Mouse (Mus musculus): ENCODE measurements around the gene Mfap3l. TPM values are rescaled to one million over a fixed set of nuclear protein-coding genes. Genes with fewer than 3 reads are reported as not detected.

Mfap3l gene
- polyA plus RNA-seq, 1 experiment from 2014 or later: 0.99 TPM

- H3K9ac ChIP-seq (ENCODE audit: low read depth, low read length): no peak overlapping the region
- 92% methylated on average over 8 of the region's 8 CpGs for WGBS
- no peak overlapping the region for H3K27ac ChIP-seq (ENCODE audit: low read depth, low read length)
- TF ChIP-seq CTCF (IDR thresholded peaks at IDR 0.05; ENCODE audit: low read depth): no peak
- no peaks in the 10 kb centered on the region for H3K4me1 ChIP-seq (replicated peaks; ENCODE audit: control insufficient read depth, insufficient read depth, low read length)
- no peak for ATAC-seq
- H3K4me3 ChIP-seq (ENCODE audit: low read depth, low read length): no peak overlapping the region
- no peaks in the 10 kb centered on the region for H3K27me3 ChIP-seq (replicated peaks; ENCODE audit: control insufficient read depth, insufficient read depth, low read length)
- no peaks in the 10 kb centered on the region for H3K9me3 ChIP-seq (ENCODE audit: control insufficient read depth)
- H3K4me2 ChIP-seq (replicated peaks; ENCODE audit: low read depth): no peak overlapping the region
- no peaks in the 10 kb centered on the region for H3K36me3 ChIP-seq (ENCODE audit: control insufficient read depth, insufficient read depth)
Measured at GRCm38 (mm10) chr8:60659721-60660120, 27.1 kb downstream of the Mfap3l start.

GRCm38 (mm10) chr8:60661191-60661590 lies 28.6 kb downstream of the Mfap3l start:
- 91% methylated on average over 2 of the region's 2 CpGs for WGBS
- H3K9ac ChIP-seq (ENCODE audit: low read depth, low read length): no peak overlapping the region
- H3K9me3 ChIP-seq (ENCODE audit: control insufficient read depth): no peaks in the 10 kb centered on the region
- no peaks in the 10 kb centered on the region for H3K4me1 ChIP-seq (replicated peaks; ENCODE audit: control insufficient read depth, insufficient read depth, low read length)
- H3K27me3 ChIP-seq (replicated peaks; ENCODE audit: control insufficient read depth, insufficient read depth, low read length): no peaks in the 10 kb centered on the region
- no peak overlapping the region for H3K4me2 ChIP-seq (replicated peaks; ENCODE audit: low read depth)
- no peak for TF ChIP-seq CTCF (IDR thresholded peaks at IDR 0.05; ENCODE audit: low read depth)
- no peak for ATAC-seq
- H3K4me3 ChIP-seq (ENCODE audit: low read depth, low read length): no peak overlapping the region
- no peaks in the 10 kb centered on the region for H3K36me3 ChIP-seq (ENCODE audit: control insufficient read depth, insufficient read depth)
- H3K27ac ChIP-seq (ENCODE audit: low read depth, low read length): no peak overlapping the region

- Histone ChIP-seq H3K4me3 (ENCODE audit: low read depth, low read length) (no peak overlapping the region), H3K27ac (ENCODE audit: low read depth, low read length) (no peak overlapping the region), H3K9me3 (ENCODE audit: control insufficient read depth) (no peaks in the 10 kb centered on the region), H3K27me3 (replicated peaks; ENCODE audit: control insufficient read depth, insufficient read depth, low read length) (no peaks in the 10 kb centered on the region), H3K4me1 (replicated peaks; ENCODE audit: control insufficient read depth, insufficient read depth, low read length) (no peaks in the 10 kb centered on the region), H3K9ac (ENCODE audit: low read depth, low read length) (no peak overlapping the region), H3K36me3 (ENCODE audit: control insufficient read depth, insufficient read depth) (no peaks in the 10 kb centered on the region), H3K4me2 (replicated peaks; ENCODE audit: low read depth) (no peak overlapping the region)
- no peak for ATAC-seq
- no peak for TF ChIP-seq CTCF (IDR thresholded peaks at IDR 0.05; ENCODE audit: low read depth)
- WGBS: 77% methylated on average over 5 of the region's 5 CpGs
Measured at GRCm38 (mm10) chr8:60663552-60663951, 30.9 kb downstream of the Mfap3l start.

- no peaks in the 10 kb centered on the region for H3K27me3 ChIP-seq (replicated peaks; ENCODE audit: control insufficient read depth, insufficient read depth, low read length)
- no peaks in the 10 kb centered on the region for H3K36me3 ChIP-seq (ENCODE audit: control insufficient read depth, insufficient read depth)
- H3K9ac ChIP-seq (ENCODE audit: low read depth, low read length): no peak overlapping the region
- no peak overlapping the region for H3K4me2 ChIP-seq (replicated peaks; ENCODE audit: low read depth)
- no peak for ATAC-seq
- H3K4me3 ChIP-seq (ENCODE audit: low read depth, low read length): no peak overlapping the region
- no peak overlapping the region for H3K27ac ChIP-seq (ENCODE audit: low read depth, low read length)
- no peak for TF ChIP-seq CTCF (IDR thresholded peaks at IDR 0.05; ENCODE audit: low read depth)
- WGBS: 75% methylated on average over 4 of the region's 4 CpGs
- H3K9me3 ChIP-seq (ENCODE audit: control insufficient read depth): no peaks in the 10 kb centered on the region
- H3K4me1 ChIP-seq (replicated peaks; ENCODE audit: control insufficient read depth, insufficient read depth, low read length): no peaks in the 10 kb centered on the region
Measured at GRCm38 (mm10) chr8:60665821-60666220, 33.2 kb downstream of the Mfap3l start.

- no peaks in the 10 kb centered on the region for H3K27me3 ChIP-seq (replicated peaks; ENCODE audit: control insufficient read depth, insufficient read depth, low read length)
- 69% methylated on average over 3 of the region's 3 CpGs for WGBS
- no peak for ATAC-seq
- no peak overlapping the region for H3K9ac ChIP-seq (ENCODE audit: low read depth, low read length)
- no peak overlapping the region for H3K27ac ChIP-seq (ENCODE audit: low read depth, low read length)
- H3K4me1 ChIP-seq (replicated peaks; ENCODE audit: control insufficient read depth, insufficient read depth, low read length): no peaks in the 10 kb centered on the region
- H3K9me3 ChIP-seq (ENCODE audit: control insufficient read depth): no peaks in the 10 kb centered on the region
- H3K36me3 ChIP-seq (ENCODE audit: control insufficient read depth, insufficient read depth): no peaks in the 10 kb centered on the region
- no peak overlapping the region for H3K4me3 ChIP-seq (ENCODE audit: low read depth, low read length)
- no peak for TF ChIP-seq CTCF (IDR thresholded peaks at IDR 0.05; ENCODE audit: low read depth)
- no peak overlapping the region for H3K4me2 ChIP-seq (replicated peaks; ENCODE audit: low read depth)
Measured at GRCm38 (mm10) chr8:60666852-60667251, 34.2 kb downstream of the Mfap3l start.

- WGBS: 87% methylated on average over 6 of the region's 6 CpGs
- no peaks in the 10 kb centered on the region for H3K9me3 ChIP-seq (ENCODE audit: control insufficient read depth)
- no peaks in the 10 kb centered on the region for H3K36me3 ChIP-seq (ENCODE audit: control insufficient read depth, insufficient read depth)
- TF ChIP-seq CTCF (IDR thresholded peaks at IDR 0.05; ENCODE audit: low read depth): no peak
- no peaks in the 10 kb centered on the region for H3K4me1 ChIP-seq (replicated peaks; ENCODE audit: control insufficient read depth, insufficient read depth, low read length)
- ATAC-seq: no peak
- no peak overlapping the region for H3K27ac ChIP-seq (ENCODE audit: low read depth, low read length)
- no peak overlapping the region for H3K4me3 ChIP-seq (ENCODE audit: low read depth, low read length)
- H3K4me2 ChIP-seq (replicated peaks; ENCODE audit: low read depth): no peak overlapping the region
- H3K9ac ChIP-seq (ENCODE audit: low read depth, low read length): no peak overlapping the region
- no peaks in the 10 kb centered on the region for H3K27me3 ChIP-seq (replicated peaks; ENCODE audit: control insufficient read depth, insufficient read depth, low read length)
Measured at GRCm38 (mm10) chr8:60678590-60678989, 46.0 kb downstream of the Mfap3l start.

- H3K4me2 ChIP-seq (replicated peaks; ENCODE audit: low read depth): 0 out of 2 replicates have a peak overlapping the region, but pooled peaks have one; percentile 13
- peak; percentile 54; the same call in 1 of the 2 replicates for ATAC-seq
- H3K27me3 ChIP-seq (replicated peaks; ENCODE audit: control insufficient read depth, insufficient read depth, low read length): no peaks in the 10 kb centered on the region
- 48% methylated on average over 4 of the region's 4 CpGs for whole genome bisulfite sequencing
- H3K4me1 ChIP-seq (replicated peaks; ENCODE audit: control insufficient read depth, insufficient read depth, low read length): no peaks in the 10 kb centered on the region
- H3K9ac ChIP-seq (ENCODE audit: low read depth, low read length): no peak overlapping the region
- no peaks in the 10 kb centered on the region for H3K9me3 ChIP-seq (ENCODE audit: control insufficient read depth)
- no peak overlapping the region for H3K27ac ChIP-seq (ENCODE audit: low read depth, low read length)
- TF ChIP-seq CTCF (IDR thresholded peaks at IDR 0.05; ENCODE audit: low read depth): no peak
- no peaks in the 10 kb centered on the region for H3K36me3 ChIP-seq (ENCODE audit: control insufficient read depth, insufficient read depth)
- no peak overlapping the region for H3K4me3 ChIP-seq (ENCODE audit: low read depth, low read length)
Measured at GRCm38 (mm10) chr8:60681811-60682210, 49.2 kb downstream of the Mfap3l start.

Data from intestine, postnatal 0 days (tissue).